Mouse (Mus musculus) heart, embryonic 13.5 days (tissue): ENCODE data around the gene Hpse2. TPM values are rescaled to one million over a fixed set of nuclear protein-coding genes. Genes with fewer than 3 reads are reported as not detected.

Experiments
- ATAC-seq: fragments of 200-750 bp; cut with Nextera tagmentation; 2 replicates; pipeline ENCODE4 v1.8.0; 2017; ENCODE audit warnings: moderate TSS enrichment; ENCODE audit not compliant: insufficient number of reproducible peaks, low FRiP score, low TSS enrichment; ENCODE audit errors: extremely low read depth
- H3K27ac ChIP-seq: fragments of 300-500 bp; sonication (generic); replicated peaks from 2 replicates; pipeline ENCODE4 v1.5.1; 2015; ENCODE audit warnings: moderate library complexity, mild to moderate bottlenecking, inconsistent platforms
- H3K27me3 ChIP-seq: fragments of 300-500 bp; sonication (generic); replicated peaks from 2 replicates; pipeline ENCODE4 v1.6.1; 2015; ENCODE audit warnings: mild to moderate bottlenecking, inconsistent platforms
- H3K36me3 ChIP-seq: fragments of 300-500 bp; sonication (generic); 2 replicates; pipeline ENCODE4 v1.6.1; 2015; ENCODE audit warnings: mild to moderate bottlenecking, inconsistent platforms
- H3K4me1 ChIP-seq: fragments of 300-500 bp; sonication (generic); 2 replicates; pipeline ENCODE4 v1.6.1; 2015; ENCODE audit warnings: inconsistent platforms
- H3K4me2 ChIP-seq: fragments of 300-500 bp; sonication (generic); 2 replicates; pipeline ENCODE4 v1.6.1; 2015; ENCODE audit warnings: inconsistent platforms, mild to moderate bottlenecking, moderate library complexity
- H3K4me3 ChIP-seq: fragments of 300-500 bp; sonication (generic); 2 replicates; pipeline ENCODE4 v1.5.1; 2015; ENCODE audit warnings: moderate library complexity, mild to moderate bottlenecking, inconsistent platforms
- H3K9ac ChIP-seq: fragments of 300-500 bp; sonication (generic); 2 replicates; pipeline ENCODE4 v1.6.1; 2015; ENCODE audit warnings: inconsistent platforms, mild to moderate bottlenecking, moderate library complexity
- H3K9me3 ChIP-seq: fragments of 300-500 bp; sonication (generic); 2 replicates; pipeline ENCODE4 v1.6.1; 2016; ENCODE audit warnings: inconsistent platforms
- WGBS: fragments of 180-500 bp; shearing (Covaris S2); methylation state at CpG from one replicate; pipeline ENCODE4 v1.1.7; 2015; ENCODE audit warnings: mixed read lengths; 5-methylcytosine and 5-hydroxymethylcytosine counted together
- polyA plus RNA-seq: library from polyadenylated mRNA; unstranded; fragments of >200 nt; fragmentation: Nextera tagmentation; extraction: Ambion mirVana; gene quantifications from 2 replicates; pipeline ENCODE4 v1.2.1, GENCODE M21; 2015

Gene Hpse2
- polyA plus RNA-seq, 1 experiment from 2014 or later: 0.52 TPM

DNA sequence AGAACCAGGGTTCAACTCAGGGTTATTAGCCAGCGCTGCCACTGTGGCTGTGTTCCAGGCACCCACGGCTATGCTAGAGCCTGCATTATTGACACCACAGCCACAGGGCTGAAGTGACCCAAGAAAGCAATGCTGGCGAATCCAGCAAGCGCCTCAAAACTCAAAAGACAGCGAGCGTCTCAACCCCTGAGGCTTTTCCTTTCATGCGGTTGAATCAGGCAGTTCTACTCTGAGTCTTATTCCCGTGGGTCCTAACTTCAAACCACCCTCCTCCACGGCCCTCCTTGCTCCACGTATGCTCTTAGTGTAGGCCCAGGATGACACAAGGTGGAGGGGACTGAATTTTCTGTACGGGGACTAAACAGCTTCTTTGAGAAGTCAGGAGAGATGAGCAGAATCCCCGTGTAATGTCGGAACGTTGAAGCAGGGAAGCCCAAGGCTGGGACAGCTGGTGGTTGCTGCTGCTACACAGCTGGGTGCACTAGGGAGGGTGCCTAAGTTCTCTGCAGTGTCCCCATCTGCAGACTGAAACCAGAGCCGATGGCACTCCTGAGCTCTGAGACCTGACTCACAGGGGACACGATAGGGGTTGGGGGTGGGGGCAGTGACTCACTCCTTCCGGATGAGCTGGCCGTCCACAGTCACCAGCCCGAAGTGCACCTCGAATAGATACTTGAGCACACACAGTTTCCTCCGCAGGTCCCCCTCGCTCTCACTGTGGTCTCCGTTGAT is 617.8 kb downstream of the Hpse2 start:
- Histone ChIP-seq H3K4me1 (peaks cover 9% of the 10 kb centered on the region), H3K4me2 (no peak overlapping the region), H3K27me3 (no peaks in the 10 kb centered on the region), H3K9ac (no peak overlapping the region), H3K9me3 (no peaks in the 10 kb centered on the region), H3K4me3 (no peak overlapping the region), H3K27ac (no peak overlapping the region), H3K36me3 (peaks cover 25% of the 10 kb centered on the region)
- WGBS: 69% methylated on average over 23 of the region's 23 CpGs
- ATAC-seq: no peak

DNA sequence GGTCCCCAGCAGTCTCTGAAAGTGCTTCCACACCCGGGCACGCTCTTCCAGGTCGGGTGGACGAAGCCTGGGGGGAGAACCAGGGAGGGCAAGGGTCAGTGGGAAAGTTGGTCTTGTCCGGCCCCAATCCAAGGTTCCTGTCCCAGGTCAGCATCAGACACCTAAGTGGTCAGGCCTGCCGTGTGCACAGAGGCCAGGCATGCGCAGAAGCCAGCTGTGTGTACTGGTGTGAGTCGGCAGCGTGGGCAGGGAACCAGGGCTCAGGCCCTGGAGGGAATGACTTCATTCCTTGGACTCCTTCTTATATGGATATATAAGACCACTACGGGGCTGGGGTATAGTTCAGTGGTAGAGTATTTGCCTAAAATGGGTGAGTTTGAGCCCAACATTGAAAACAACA is 618.5 kb downstream of the Hpse2 start:
- H3K36me3 ChIP-seq: peaks cover 25% of the 10 kb centered on the region
- no peak overlapping the region for H3K9ac ChIP-seq
- no peak for ATAC-seq
- H3K4me1 ChIP-seq: peaks cover 9% of the 10 kb centered on the region
- no peak overlapping the region for H3K27ac ChIP-seq
- no peaks in the 10 kb centered on the region for H3K27me3 ChIP-seq
- H3K4me3 ChIP-seq: no peak overlapping the region
- 84% methylated on average over 10 of the region's 10 CpGs for WGBS
- no peak overlapping the region for H3K4me2 ChIP-seq
- no peaks in the 10 kb centered on the region for H3K9me3 ChIP-seq

DNA sequence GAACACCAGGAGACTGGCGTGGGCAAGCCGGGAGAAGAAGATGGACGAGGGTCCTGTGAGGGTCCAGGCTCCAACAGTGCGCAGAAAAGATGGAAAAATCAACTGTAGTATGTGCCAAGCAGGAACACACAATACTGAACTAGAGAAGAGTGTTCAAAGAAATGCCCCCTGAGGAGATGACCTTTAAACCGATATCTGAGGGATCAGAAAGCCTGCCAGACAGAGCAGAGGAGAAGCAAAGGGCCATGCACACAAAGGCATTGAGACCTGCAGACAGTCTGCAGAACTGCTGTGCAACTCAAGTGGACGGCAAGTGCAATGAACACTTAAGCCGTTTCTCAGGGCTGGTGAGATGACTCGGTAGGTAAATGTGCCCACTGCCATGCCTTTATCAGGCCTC is 620.8 kb downstream of the Hpse2 start:
- Histone ChIP-seq H3K36me3 (peaks cover 25% of the 10 kb centered on the region), H3K27me3 (no peaks in the 10 kb centered on the region), H3K27ac (no peak overlapping the region), H3K9me3 (no peaks in the 10 kb centered on the region), H3K4me2 (no peak overlapping the region), H3K9ac (no peak overlapping the region), H3K4me1 (peaks cover 9% of the 10 kb centered on the region), H3K4me3 (no peak overlapping the region)
- WGBS: 59% methylated on average over 8 of the region's 8 CpGs
- ATAC-seq: no peak

DNA sequence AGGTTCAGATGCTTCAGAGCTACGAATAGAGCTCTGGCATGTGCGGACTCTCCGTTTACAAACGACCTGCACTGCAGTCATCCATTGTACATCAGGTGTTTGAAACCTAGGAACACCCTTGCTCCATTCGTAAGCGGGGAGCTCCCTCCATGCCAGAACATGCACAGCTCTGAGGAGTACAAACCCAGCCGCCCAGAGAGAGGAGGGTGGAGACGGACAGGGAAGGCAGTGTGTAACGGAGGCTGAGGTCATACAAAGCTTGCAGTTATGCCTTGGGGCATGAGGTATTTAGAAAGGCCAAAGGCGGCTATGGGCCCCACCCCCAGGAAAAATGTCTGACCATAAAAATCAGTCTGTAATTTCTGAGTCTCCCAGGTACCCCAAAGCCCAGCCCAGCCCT is 623.8 kb downstream of the Hpse2 start:
- H3K36me3 ChIP-seq: peaks cover 18% of the 10 kb centered on the region
- 72% methylated on average over 10 of the region's 10 CpGs for WGBS
- H3K4me1 ChIP-seq: peaks cover 9% of the 10 kb centered on the region
- no peak overlapping the region for H3K9ac ChIP-seq
- H3K9me3 ChIP-seq: no peaks in the 10 kb centered on the region
- H3K4me3 ChIP-seq: no peak overlapping the region
- H3K27ac ChIP-seq: no peak overlapping the region
- no peak for ATAC-seq
- H3K4me2 ChIP-seq: no peak overlapping the region
- no peaks in the 10 kb centered on the region for H3K27me3 ChIP-seq

DNA sequence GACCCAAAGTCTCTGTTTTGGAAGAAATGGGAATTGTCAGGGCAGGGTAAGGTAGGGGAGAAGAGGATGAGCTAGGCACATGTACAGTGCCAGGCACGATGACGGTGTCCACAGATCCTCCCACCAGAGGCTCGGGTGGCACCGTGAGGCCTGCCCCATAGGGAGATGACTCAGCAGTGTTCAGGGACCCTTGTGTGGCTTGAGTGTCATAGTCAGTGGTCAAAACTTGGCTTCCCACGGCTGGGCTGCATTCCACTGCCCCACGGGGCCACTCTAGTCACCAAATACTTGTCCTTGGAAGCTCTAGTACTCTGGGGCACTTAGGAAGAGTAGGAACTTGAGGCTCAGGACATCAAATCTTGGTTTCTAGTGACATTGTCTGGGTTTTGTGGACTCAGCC is 631.5 kb downstream of the Hpse2 start:
- peaks cover 46% of the 10 kb centered on the region for H3K4me1 ChIP-seq
- 80% methylated on average over 6 of the region's 6 CpGs for WGBS

DNA sequence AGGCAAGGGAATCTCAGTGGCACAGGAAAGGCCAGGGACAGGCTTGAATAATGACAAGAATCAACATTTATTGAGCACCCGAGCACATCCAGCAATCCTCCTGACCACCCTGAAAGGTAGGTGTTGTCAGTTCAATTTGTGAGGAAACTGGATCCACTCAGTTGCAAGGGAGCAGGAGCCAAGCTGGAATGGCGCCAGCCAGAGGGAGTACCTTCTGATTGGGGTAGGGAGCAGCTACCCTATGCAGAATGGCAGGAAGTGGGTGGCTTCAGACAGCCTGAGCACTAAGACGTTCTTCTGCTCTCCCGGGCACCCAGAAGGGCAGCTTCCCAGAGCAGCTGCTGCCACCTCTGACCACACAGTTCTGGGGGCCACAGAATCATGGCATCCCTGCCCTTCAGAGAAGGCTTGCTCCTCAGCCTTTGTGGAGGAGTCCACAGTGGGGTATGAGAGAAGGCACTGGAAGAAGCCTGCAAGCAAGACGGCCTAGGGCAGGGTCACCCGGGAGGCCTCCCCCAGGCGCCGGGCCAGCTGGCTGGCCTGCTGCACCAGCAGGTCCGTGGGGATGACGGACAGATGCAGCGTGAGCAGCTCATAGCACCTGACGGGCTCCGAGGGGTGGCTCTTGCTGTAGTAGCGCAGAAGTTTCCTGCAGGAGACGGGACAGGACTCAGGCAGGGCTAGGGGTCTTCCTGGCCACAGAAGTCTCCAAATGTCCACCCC is 632.8 kb downstream of the Hpse2 start:
- H3K4me2 ChIP-seq: no peak overlapping the region
- H3K9ac ChIP-seq: 0 out of 2 replicates have a peak overlapping the region, but pooled peaks have one; percentile 40
- 46% methylated on average over 15 of the region's 15 CpGs for WGBS
- no peak overlapping the region for H3K4me3 ChIP-seq
- ATAC-seq: no peak
- H3K4me1 ChIP-seq: peaks cover 60% of the 10 kb centered on the region
- H3K9me3 ChIP-seq: no peaks in the 10 kb centered on the region
- no peaks in the 10 kb centered on the region for H3K27me3 ChIP-seq
- no peaks in the 10 kb centered on the region for H3K36me3 ChIP-seq
- no peak overlapping the region for H3K27ac ChIP-seq

More for the DNA sequence above, 631.5 kb downstream of the Hpse2 start:
- ATAC-seq: no peak
- H3K4me3 ChIP-seq: no peak overlapping the region
- H3K9ac ChIP-seq: no peak overlapping the region
- no peak overlapping the region for H3K27ac ChIP-seq
- H3K9me3 ChIP-seq: no peaks in the 10 kb centered on the region
- no peaks in the 10 kb centered on the region for H3K36me3 ChIP-seq
- no peak overlapping the region for H3K4me2 ChIP-seq
- H3K27me3 ChIP-seq: no peaks in the 10 kb centered on the region

DNA sequence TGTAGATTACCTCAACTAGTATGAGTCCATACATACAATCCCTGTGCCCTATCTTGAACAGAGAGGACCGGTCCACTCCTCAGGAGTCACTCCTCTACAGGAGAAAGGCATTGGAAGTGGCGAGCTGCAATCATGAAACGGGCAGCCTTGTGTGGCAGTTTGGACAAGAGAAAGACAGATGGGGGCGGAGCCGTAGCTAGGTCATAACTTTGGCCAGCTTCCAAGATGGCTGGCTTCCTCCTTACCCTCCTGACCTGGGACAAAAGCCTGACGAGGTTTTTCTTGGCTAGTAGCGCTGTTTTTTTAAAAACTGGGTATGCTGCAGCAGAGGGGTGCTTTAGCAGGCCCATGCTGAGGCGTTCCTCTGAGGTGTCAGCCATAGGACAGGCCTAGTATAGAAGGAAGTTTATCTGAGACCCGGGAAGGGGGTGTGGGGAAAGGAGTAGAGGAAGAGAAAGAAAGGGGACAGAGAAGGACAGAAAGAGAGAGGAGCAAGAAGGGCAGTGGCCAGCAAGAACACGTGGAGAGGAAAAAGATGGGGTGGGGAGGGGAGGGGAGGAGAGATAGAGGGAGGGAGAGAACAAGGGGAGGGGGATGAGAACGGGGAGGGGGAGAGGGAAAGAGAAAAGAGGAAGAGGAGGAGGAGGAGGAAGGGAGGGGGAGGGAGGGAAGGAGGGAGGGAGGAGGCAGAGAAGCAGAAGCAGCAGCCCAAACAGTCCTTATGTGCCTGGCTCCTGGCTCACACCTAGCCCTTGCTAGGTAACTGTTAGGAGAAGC is 634.8 kb downstream of the Hpse2 start:
- peak; percentile 8; the same call in 1 of the 2 replicates for ATAC-seq
- Histone ChIP-seq H3K4me1 (peaks cover 67% of the 10 kb centered on the region), H3K36me3 (no peaks in the 10 kb centered on the region), H3K9ac (peak overlapping the region; percentile 88), H3K27ac (peak overlapping the region; percentile 97), H3K27me3 (no peaks in the 10 kb centered on the region), H3K9me3 (no peaks in the 10 kb centered on the region), H3K4me3 (peak overlapping the region; percentile 55), H3K4me2 (peak overlapping the region; percentile 75)
- WGBS: 10% methylated on average over 11 of the region's 11 CpGs

DNA sequence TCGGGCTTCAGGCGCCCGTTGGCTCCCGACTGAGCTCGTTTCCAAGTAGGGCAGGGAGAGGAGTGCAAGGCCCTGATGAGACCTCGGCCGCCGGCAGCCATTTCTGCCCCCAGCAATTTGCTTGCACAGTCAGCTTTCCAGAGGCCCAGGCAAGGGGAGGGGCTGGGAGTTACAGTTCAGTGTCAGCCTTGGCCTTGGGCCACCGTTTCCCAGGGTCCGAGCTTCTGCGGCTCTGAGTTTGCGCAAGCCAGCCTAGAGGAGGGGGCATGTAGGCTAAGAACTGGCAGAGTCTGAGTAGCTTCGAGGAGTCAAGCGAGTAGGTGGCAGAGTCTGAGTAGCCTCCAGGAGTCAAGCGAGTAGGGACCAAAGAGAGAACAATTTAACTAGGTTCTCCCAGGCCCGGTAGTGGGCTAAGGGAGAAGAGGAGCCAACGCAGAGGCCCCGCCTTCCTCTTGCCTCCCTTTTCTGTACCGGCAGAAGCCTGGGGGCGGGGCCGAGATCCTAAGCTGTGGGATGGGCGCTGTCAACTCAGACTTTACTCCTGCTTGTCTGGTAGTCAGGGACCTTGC is 635.7 kb downstream of the Hpse2 start, which contains the start of gene Pyroxd2:
TSS of gene Pyroxd2 (minus strand) at position 413 of the 569 bp plus-strand sequence.
- 3% methylated on average over 22 of the region's 22 CpGs for WGBS

DNA sequence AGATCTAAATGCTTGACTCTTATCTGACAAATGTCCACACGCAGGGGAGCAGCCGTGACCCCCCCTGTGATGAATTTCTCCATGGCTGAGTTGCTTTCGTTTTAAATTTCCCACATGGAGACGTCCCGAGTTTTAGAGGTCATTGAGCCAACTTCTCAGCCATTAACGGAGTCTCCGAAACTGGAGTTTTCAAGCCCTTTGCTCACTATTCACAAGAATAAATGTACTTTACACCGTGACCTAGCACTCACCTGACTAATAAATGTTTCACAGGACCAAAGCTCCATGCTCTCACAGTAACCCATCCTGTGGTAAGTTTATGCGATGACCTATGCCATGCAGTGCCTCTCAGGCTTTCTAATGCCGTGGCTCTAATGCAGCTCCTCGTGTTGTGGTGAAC is 638.0 kb downstream of the Hpse2 start:
- Histone ChIP-seq H3K4me1 (peaks cover 57% of the 10 kb centered on the region), H3K27ac (peak overlapping the region; percentile 42; the same call in 1 of the 2 replicates), H3K9ac (peak overlapping the region; percentile 56; the same call in 1 of the 2 replicates), H3K4me2 (peak overlapping the region; percentile 55), H3K9me3 (no peaks in the 10 kb centered on the region), H3K36me3 (no peaks in the 10 kb centered on the region), H3K27me3 (no peaks in the 10 kb centered on the region), H3K4me3 (no peak overlapping the region)
- no peak for ATAC-seq
- WGBS: 43% methylated on average over 11 of the region's 11 CpGs

More for the DNA sequence above, 635.7 kb downstream of the Hpse2 start, which contains the start of gene Pyroxd2:
- Histone ChIP-seq H3K9me3 (no peaks in the 10 kb centered on the region), H3K27me3 (no peaks in the 10 kb centered on the region), H3K4me1 (peaks cover 64% of the 10 kb centered on the region), H3K4me3 (peak within 1 kb of the TSS; percentile 55), H3K36me3 (no peaks in the 10 kb centered on the region), H3K9ac (peak within 1 kb of the TSS; percentile 88), H3K4me2 (peak within 1 kb of the TSS; percentile 75), H3K27ac (peak within 1 kb of the TSS; percentile 97)
- ATAC-seq: peak; percentile 70

DNA sequence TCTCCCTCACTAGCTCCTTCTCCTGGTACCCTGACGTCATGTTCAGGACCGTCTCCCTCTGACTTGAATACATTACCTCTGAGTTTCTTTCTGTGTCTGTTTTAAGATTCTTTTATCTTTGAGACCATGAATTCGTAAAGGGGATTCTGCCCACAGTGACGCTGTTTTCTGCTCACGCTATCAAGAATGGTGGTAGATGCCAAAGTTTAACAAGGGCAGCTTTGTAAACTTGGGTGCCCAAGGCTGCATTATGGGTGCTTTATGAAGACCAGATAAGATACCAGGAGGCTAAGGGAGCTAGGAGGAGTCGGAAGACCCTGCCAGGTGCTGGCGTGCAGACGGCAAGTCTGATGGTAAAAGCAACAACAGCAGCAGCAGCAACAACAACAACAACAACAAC is 641.5 kb downstream of the Hpse2 start:
- no peak overlapping the region for H3K9ac ChIP-seq
- no peaks in the 10 kb centered on the region for H3K36me3 ChIP-seq
- H3K4me3 ChIP-seq: no peak overlapping the region
- H3K4me1 ChIP-seq: peaks cover 55% of the 10 kb centered on the region
- ATAC-seq: no peak
- WGBS: 82% methylated on average over 8 of the region's 8 CpGs
- no peaks in the 10 kb centered on the region for H3K9me3 ChIP-seq
- no peak overlapping the region for H3K4me2 ChIP-seq
- H3K27ac ChIP-seq: no peak overlapping the region
- H3K27me3 ChIP-seq: no peaks in the 10 kb centered on the region

DNA sequence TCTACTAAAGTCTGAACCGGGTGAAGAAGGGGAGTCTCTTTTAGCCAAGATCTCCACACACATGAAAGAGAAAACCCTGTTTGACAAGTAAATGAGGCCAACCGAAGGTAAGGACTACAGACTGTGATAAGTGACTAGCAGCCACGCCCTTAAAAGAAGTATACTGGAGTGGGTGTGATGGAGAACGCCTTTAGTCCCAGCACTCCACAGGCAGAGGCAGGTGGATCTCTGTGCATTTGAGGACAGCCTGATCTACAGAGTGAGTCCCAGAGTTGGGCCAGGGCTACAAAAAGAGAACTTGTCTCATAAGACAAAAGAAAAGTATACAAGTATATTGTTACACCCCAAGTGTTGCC is 642.3 kb downstream of the Hpse2 start:
- ATAC-seq: no peak
- Histone ChIP-seq H3K4me3 (no peak overlapping the region), H3K36me3 (no peaks in the 10 kb centered on the region), H3K27ac (no peak overlapping the region), H3K4me1 (peaks cover 53% of the 10 kb centered on the region), H3K9ac (no peak overlapping the region), H3K4me2 (no peak overlapping the region), H3K9me3 (no peaks in the 10 kb centered on the region), H3K27me3 (no peaks in the 10 kb centered on the region)
- WGBS: 67% methylated on average over 4 of the region's 4 CpGs
